Mouse (Mus musculus) kidney, embryonic 14.5 days (tissue): ENCODE data around the gene Atp12a. TPM values are rescaled to one million over a fixed set of nuclear protein-coding genes. Genes with fewer than 3 reads are reported as not detected.

Experiments
- ATAC-seq: fragments of 200-750 bp; cut with Nextera tagmentation; 2 replicates; pipeline ENCODE4 v1.8.0; 2017; ENCODE audit warnings: moderate number of reproducible peaks, mild to moderate bottlenecking, moderate TSS enrichment, moderate library complexity; ENCODE audit not compliant: low FRiP score, low TSS enrichment
- H3K27ac ChIP-seq: fragments of 300-500 bp; sonication (generic); 2 replicates; pipeline ENCODE4 v1.5.1; 2014; ENCODE audit warnings: low read depth, mild to moderate bottlenecking, low read length, moderate library complexity, mixed read lengths
- H3K27me3 ChIP-seq: fragments of 300-500 bp; sonication (generic); 2 replicates; pipeline ENCODE4 v1.6.1; 2014; ENCODE audit warnings: mild to moderate bottlenecking, low read length; ENCODE audit not compliant: control insufficient read depth, insufficient read depth
- H3K36me3 ChIP-seq: fragments of 300-500 bp; sonication (generic); 2 replicates; pipeline ENCODE4 v1.6.1; 2014; ENCODE audit warnings: low read length, mixed read lengths; ENCODE audit not compliant: control insufficient read depth, insufficient read depth
- H3K4me1 ChIP-seq: fragments of 300-500 bp; sonication (generic); 2 replicates; pipeline ENCODE4 v1.6.1; 2014; ENCODE audit warnings: low read length, mixed read lengths; ENCODE audit not compliant: control insufficient read depth, insufficient read depth
- H3K4me2 ChIP-seq: fragments of 300-500 bp; sonication (generic); replicated peaks from 2 replicates; pipeline ENCODE4 v1.6.1; 2014; ENCODE audit warnings: low read depth, mild to moderate bottlenecking, low read length
- H3K4me3 ChIP-seq: fragments of 300-500 bp; sonication (generic); 2 replicates; pipeline ENCODE4 v1.5.1; 2014; ENCODE audit warnings: mild to moderate bottlenecking, low read length
- H3K9ac ChIP-seq: fragments of 300-500 bp; sonication (generic); 2 replicates; pipeline ENCODE4 v1.6.1; 2014; ENCODE audit warnings: low read depth, mild to moderate bottlenecking, low read length, moderate library complexity
- H3K9me3 ChIP-seq: fragments of 300-500 bp; sonication (generic); 2 replicates; pipeline ENCODE4 v1.6.1; 2016; ENCODE audit warnings: low read length; ENCODE audit not compliant: control insufficient read depth
- WGBS: fragments of 180-500 bp; shearing (Covaris S2); extraction: QIAGEN DNeasy Blood & Tissue Kit; methylation state at CpG from one replicate; pipeline ENCODE4 v1.1.7; 2014; 5-methylcytosine and 5-hydroxymethylcytosine counted together
- polyA plus RNA-seq: library from polyadenylated mRNA; unstranded; fragments of >200 nt; fragmentation: Nextera tagmentation; extraction: Ambion mirVana; gene quantifications from 2 replicates; pipeline ENCODE4 v1.2.1, GENCODE M21; 2014

Atp12a gene
- polyA plus RNA-seq, 1 experiment from 2014 or later, result 0.46 TPM

DNA sequence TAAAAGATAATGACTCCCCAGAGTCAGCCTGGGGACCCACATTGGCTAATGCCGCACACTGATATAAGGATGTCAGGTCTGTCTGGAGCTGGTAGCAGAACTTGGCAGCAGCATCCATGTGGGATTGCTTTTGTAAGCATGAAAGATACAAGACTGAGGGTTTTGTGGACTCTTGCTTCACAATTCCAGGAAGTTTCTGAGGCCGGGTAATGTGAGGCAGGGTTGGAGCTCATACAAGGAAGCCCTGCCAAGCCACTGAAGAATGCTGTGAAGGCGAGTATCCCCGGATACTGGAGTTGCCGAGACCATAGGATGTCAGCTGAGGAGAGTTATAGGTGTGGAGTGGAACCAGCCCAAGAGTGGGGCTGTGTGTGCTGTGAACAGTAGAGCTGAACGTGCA is 5.7 kb upstream of the Atp12a start:
- WGBS, result 67% methylated on average over 6 of the region's 6 CpGs
- H3K27ac ChIP-seq, result no peak overlapping the region
- no peak overlapping the region for H3K4me2 ChIP-seq
- no peak for ATAC-seq
- no peaks in the 10 kb centered on the region for H3K36me3 ChIP-seq
- no peaks in the 10 kb centered on the region for H3K4me1 ChIP-seq
- H3K9ac ChIP-seq, result no peak overlapping the region
- no peaks in the 10 kb centered on the region for H3K9me3 ChIP-seq
- peaks cover 16% of the 10 kb centered on the region for H3K27me3 ChIP-seq
- H3K4me3 ChIP-seq, result no peak overlapping the region

DNA sequence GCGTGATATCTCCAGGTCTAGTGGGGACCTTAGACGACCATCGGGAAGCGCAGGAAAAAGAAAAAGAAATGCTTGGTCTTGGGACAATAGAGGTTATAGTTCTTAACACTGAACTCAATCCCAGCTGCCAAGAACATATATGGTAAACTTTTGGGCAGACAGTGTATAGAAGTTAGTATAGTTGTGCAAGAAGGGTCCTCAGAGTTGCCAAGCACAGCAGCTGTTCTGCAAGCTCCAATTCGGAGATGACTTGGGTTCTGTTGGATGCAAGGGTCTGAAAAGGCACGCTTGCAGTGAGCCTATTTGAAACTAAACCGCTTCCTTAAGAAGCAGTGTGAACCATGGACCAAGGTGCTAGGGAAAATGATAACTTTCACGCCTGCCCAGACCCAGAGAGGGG is 424 bp downstream of the Atp12a start:
- Histone ChIP-seq H3K9me3 (no peaks in the 10 kb centered on the region), H3K27me3 (peaks cover 50% of the 10 kb centered on the region), H3K9ac (no peak overlapping the region), H3K36me3 (no peaks in the 10 kb centered on the region), H3K4me3 (peak overlapping the region; percentile 46), H3K27ac (no peak overlapping the region), H3K4me1 (0 out of 2 replicates have a peak, but pooled peaks cover 9% of the 10 kb centered on the region), H3K4me2 (peak overlapping the region; percentile 81)
- no peak for ATAC-seq
- 29% methylated on average over 8 of the region's 8 CpGs for WGBS

- Histone ChIP-seq H3K4me2 (no peak overlapping the region), H3K27me3 (peaks cover 50% of the 10 kb centered on the region), H3K4me3 (no peak overlapping the region), H3K9me3 (no peaks in the 10 kb centered on the region), H3K9ac (no peak overlapping the region), H3K4me1 (0 out of 2 replicates have a peak, but pooled peaks cover 9% of the 10 kb centered on the region), H3K27ac (no peak overlapping the region), H3K36me3 (no peaks in the 10 kb centered on the region)
- WGBS, result 24% methylated on average over 15 of the region's 15 CpGs
- no peak for ATAC-seq
These were observed 1.8 kb downstream of the Atp12a start for GRCm38 (mm10) chr14:56366712-56367111.

DNA sequence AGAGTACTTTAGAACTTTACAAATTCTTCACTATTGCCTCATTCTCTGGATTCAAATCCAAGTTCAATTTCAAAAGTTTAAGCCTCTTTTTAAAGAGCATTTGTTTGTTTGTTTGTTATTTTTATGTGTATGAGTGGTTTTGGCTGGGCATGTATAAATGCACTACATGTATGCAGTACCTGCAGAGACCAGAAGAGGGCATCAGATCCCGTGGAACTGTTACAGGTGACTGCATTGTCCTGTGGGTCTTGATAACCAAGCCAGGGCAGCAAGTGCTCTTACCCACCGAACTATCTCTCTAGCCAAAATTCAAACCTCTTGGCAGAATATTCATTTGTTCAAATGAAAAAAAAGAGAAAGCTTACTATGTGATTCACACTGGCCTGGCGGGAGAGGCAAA is 4.0 kb downstream of the Atp12a start:
- Histone ChIP-seq H3K9me3 (no peaks in the 10 kb centered on the region), H3K4me1 (0 out of 2 replicates have a peak, but pooled peaks cover 9% of the 10 kb centered on the region), H3K4me3 (no peak overlapping the region), H3K36me3 (no peaks in the 10 kb centered on the region), H3K27me3 (peaks cover 37% of the 10 kb centered on the region), H3K4me2 (no peak overlapping the region), H3K9ac (no peak overlapping the region), H3K27ac (no peak overlapping the region)
- ATAC-seq, result no peak
- WGBS, result 60% methylated on average over 3 of the region's 3 CpGs

GRCm38 (mm10) chr14:56375731-56376130 is 10.9 kb downstream of the Atp12a start:
- Histone ChIP-seq H3K36me3 (no peaks in the 10 kb centered on the region), H3K27me3 (no peaks in the 10 kb centered on the region), H3K27ac (no peak overlapping the region), H3K4me1 (0 out of 2 replicates have a peak, but pooled peaks cover 4% of the 10 kb centered on the region), H3K4me2 (no peak overlapping the region), H3K9ac (no peak overlapping the region), H3K4me3 (no peak overlapping the region), H3K9me3 (no peaks in the 10 kb centered on the region)
- ATAC-seq, result 0 out of 2 replicates have a peak, but pooled peaks have one; percentile 16
- 3% methylated on average over 6 of the region's 6 CpGs for WGBS

- Histone ChIP-seq H3K36me3 (no peaks in the 10 kb centered on the region), H3K4me3 (no peak overlapping the region), H3K4me2 (no peak overlapping the region), H3K27ac (no peak overlapping the region), H3K9ac (no peak overlapping the region), H3K9me3 (no peaks in the 10 kb centered on the region), H3K4me1 (0 out of 2 replicates have a peak, but pooled peaks cover 4% of the 10 kb centered on the region), H3K27me3 (no peaks in the 10 kb centered on the region)
- ATAC-seq, result no peak
These were observed 12.9 kb downstream of the Atp12a start for GRCm38 (mm10) chr14:56377745-56378144.

- Histone ChIP-seq H3K4me1 (0 out of 2 replicates have a peak, but pooled peaks cover 4% of the 10 kb centered on the region), H3K27ac (no peak overlapping the region), H3K9ac (no peak overlapping the region), H3K36me3 (no peaks in the 10 kb centered on the region), H3K9me3 (no peaks in the 10 kb centered on the region), H3K4me3 (no peak overlapping the region), H3K4me2 (no peak overlapping the region), H3K27me3 (no peaks in the 10 kb centered on the region)
- ATAC-seq, result peak; percentile 60
- 50% methylated on average over 9 of the region's 9 CpGs for WGBS
These were observed 14.5 kb downstream of the Atp12a start for GRCm38 (mm10) chr14:56379336-56379735.

- H3K4me3 ChIP-seq, result no peak overlapping the region
- no peak overlapping the region for H3K4me2 ChIP-seq
- H3K9me3 ChIP-seq, result no peaks in the 10 kb centered on the region
- H3K27ac ChIP-seq, result no peak overlapping the region
- H3K27me3 ChIP-seq, result no peaks in the 10 kb centered on the region
- no peaks in the 10 kb centered on the region for H3K36me3 ChIP-seq
- no peak for ATAC-seq
- H3K9ac ChIP-seq, result no peak overlapping the region
- H3K4me1 ChIP-seq, result 0 out of 2 replicates have a peak, but pooled peaks cover 4% of the 10 kb centered on the region
- 78% methylated on average over 4 of the region's 4 CpGs for WGBS
These were observed 17.5 kb downstream of the Atp12a start for GRCm38 (mm10) chr14:56382366-56382765.

DNA sequence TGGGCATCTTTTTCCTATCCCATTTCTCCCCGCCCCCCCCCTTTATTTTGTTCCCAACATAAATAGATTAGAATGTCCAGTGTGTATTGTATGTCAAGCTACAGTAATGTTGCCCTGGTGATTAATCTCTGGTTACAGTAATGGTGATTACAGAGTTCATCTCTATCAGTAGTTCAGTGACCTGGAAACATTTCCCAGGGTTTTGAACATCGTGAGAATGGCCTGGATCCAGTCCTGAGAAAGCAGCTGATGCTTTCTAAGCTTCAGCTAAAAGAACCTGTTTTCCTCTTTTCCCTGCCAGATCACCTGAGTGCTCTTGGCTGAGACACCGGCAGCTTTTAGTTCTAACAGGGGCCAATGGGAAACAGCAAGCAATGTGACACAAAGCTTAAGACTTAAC is 25.4 kb downstream of the Atp12a start:
- H3K9me3 ChIP-seq, result no peaks in the 10 kb centered on the region
- no peak overlapping the region for H3K4me3 ChIP-seq
- WGBS, result 52% methylated on average over 3 of the region's 3 CpGs
- no peaks in the 10 kb centered on the region for H3K36me3 ChIP-seq
- no peak for ATAC-seq
- H3K9ac ChIP-seq, result no peak overlapping the region
- no peaks in the 10 kb centered on the region for H3K27me3 ChIP-seq
- H3K27ac ChIP-seq, result no peak overlapping the region
- no peak overlapping the region for H3K4me2 ChIP-seq
- peaks cover 9% of the 10 kb centered on the region; the same call in 1 of the 2 replicates for H3K4me1 ChIP-seq
